Comparison of ENCODE assay signal across 9 mouse cellular contexts in genomic region chr5:113079783-113080182, GRCm38 (mm10). TPM values are rescaled to one million over a fixed set of nuclear protein-coding genes. Genes with fewer than 3 reads are reported as not detected.
DNase-seq lines count a peak whose midpoint lies in the region; ATAC-seq and TF ChIP-seq lines count a peak whose summit lies in the region.
"Had no signal": no experiment of that assay in that cellular context is flagged by ENCODE, and none has a peak within 500 bp of the region (broad histone marks: within the 10 kb centered on the region; RNA-seq: fewer than 3 reads in every experiment).

No protein-coding gene starts in this region.

- no peaks in the 10 kb centered on the region for H3K36me3 ChIP-seq in spleen, adult 2 months (ENCODE audit: control insufficient read depth, insufficient read depth, low read length)
- H3K36me3 ChIP-seq in forebrain, postnatal 0 days (ENCODE audit: insufficient read depth), result no peaks in the 10 kb centered on the region
- H3K36me3 ChIP-seq in limb, embryonic 13.5 days, result no peaks in the 10 kb centered on the region

- H3K4me1 ChIP-seq in cerebellum, adult 2 months (ENCODE audit: control insufficient read depth, insufficient read depth, low read length), result peaks cover 28% of the 10 kb centered on the region
- no peaks in the 10 kb centered on the region for H3K4me1 ChIP-seq in spleen, adult 2 months (ENCODE audit: control insufficient read depth, insufficient read depth, insufficient read length)
- H3K4me1 ChIP-seq in forebrain, postnatal 0 days (ENCODE audit: insufficient read depth), result no peaks in the 10 kb centered on the region
- no peaks in the 10 kb centered on the region for H3K4me1 ChIP-seq in limb, embryonic 13.5 days

- H3K9me3 ChIP-seq in forebrain, postnatal 0 days (ENCODE audit: low read length), result no peaks in the 10 kb centered on the region
- no peaks in the 10 kb centered on the region for H3K9me3 ChIP-seq in limb, embryonic 13.5 days

- peak; percentile 39 to 51 for DNase-seq in cerebellum, adult 2 months
- no peak for DNase-seq in spleen, adult 2 months (ENCODE audit: low read depth in 1 of 2, low spot score in 2 of 2)
- no peak for DNase-seq in spleen, adult 18-20 months
- DNase-seq in forebrain, postnatal 0 days, result peak; percentile 71
- peak; percentile 67 for DNase-seq in retina, postnatal 1 day
- DNase-seq in urinary bladder, postnatal 4 days (ENCODE audit: low spot score in 2 of 2), result no peak

- TF ChIP-seq CTCF in cerebellum, adult 2 months (IDR thresholded peaks at IDR 0.05; ENCODE audit: borderline replicate concordance, insufficient read depth, low read depth, low read length), result peak; percentile 65
- peak; percentile 23; the same call in 1 of the 2 replicates for TF ChIP-seq CTCF in spleen, adult 2 months (IDR thresholded peaks at IDR 0.05; ENCODE audit: extremely low read depth, insufficient read depth, insufficient read length, insufficient replicate concordance)
- peak; percentile 75 for TF ChIP-seq CTCF in forebrain, postnatal 0 days (IDR thresholded peaks at IDR 0.05; ENCODE audit: low read depth)

- peak overlapping the region; percentile 35 for H3K4me2 ChIP-seq in forebrain, postnatal 0 days (ENCODE audit: low read depth)
- H3K4me2 ChIP-seq in limb, embryonic 13.5 days (replicated peaks), result peak overlapping the region; percentile 48

- ATAC-seq in cerebellum, adult (ENCODE audit: insufficient number of reproducible peaks, low FRiP score, low TSS enrichment), result no peak
- no peak for ATAC-seq in forebrain, postnatal 0 days
- no peak for ATAC-seq in limb, embryonic 13.5 days (ENCODE audit: low FRiP score, low read depth)

- H3K4me3 ChIP-seq in cerebellum, adult 2 months (replicated peaks; ENCODE audit: insufficient read depth, low read depth, low read length), result no peak overlapping the region
- H3K4me3 ChIP-seq in spleen, adult 2 months (ENCODE audit: extremely low read depth, insufficient read depth, insufficient read length), result no peak overlapping the region
- no peak overlapping the region for H3K4me3 ChIP-seq in forebrain, postnatal 0 days (ENCODE audit: low read depth, low read length)
- H3K4me3 ChIP-seq in limb, embryonic 13.5 days, result peak overlapping the region; percentile 24

- no peak overlapping the region for H3K27ac ChIP-seq in cerebellum, adult 2 months (ENCODE audit: insufficient read depth, low read length)
- H3K27ac ChIP-seq in spleen, adult 2 months (ENCODE audit: insufficient read depth, low read length), result no peak overlapping the region
- no peak overlapping the region for H3K27ac ChIP-seq in forebrain, postnatal 0 days (ENCODE audit: low read depth, low read length)
- no peak overlapping the region for H3K27ac ChIP-seq in limb, embryonic 13.5 days

- 43% methylated on average over 21 of the region's 21 CpGs for WGBS in cerebellum, adult 2 months
- 34% methylated on average over 21 of the region's 21 CpGs for WGBS in spleen, adult 2 months
- 21% methylated on average over 21 of the region's 21 CpGs for WGBS in forebrain, postnatal 0 days
- 21% methylated on average over 21 of the region's 21 CpGs for WGBS in limb, embryonic 13.5 days

- no peaks in the 10 kb centered on the region for H3K27me3 ChIP-seq in cerebellum, adult 2 months (ENCODE audit: control insufficient read depth, insufficient read depth, low read length)
- no peaks in the 10 kb centered on the region for H3K27me3 ChIP-seq in spleen, adult 2 months (ENCODE audit: control insufficient read depth, insufficient read depth, low read length)
- H3K27me3 ChIP-seq in forebrain, postnatal 0 days (ENCODE audit: insufficient read depth, low read length), result no peaks in the 10 kb centered on the region
- no peaks in the 10 kb centered on the region for H3K27me3 ChIP-seq in limb, embryonic 13.5 days

- TF ChIP-seq POLR2A in cerebellum, adult 2 months (IDR thresholded peaks at IDR 0.05; ENCODE audit: borderline replicate concordance, insufficient read depth, low read length), result no peak
- no peak for TF ChIP-seq POLR2A in spleen, adult 2 months (IDR thresholded peaks at IDR 0.05; ENCODE audit: low read depth, low read length)

- no peak overlapping the region for H3K9ac ChIP-seq in forebrain, postnatal 0 days
- 0 out of 2 replicates have a peak overlapping the region, but pooled peaks have one; percentile 31 for H3K9ac ChIP-seq in limb, embryonic 13.5 days

RNA-seq across cellular contexts. Expression of gene Crybb3, which starts 1.6 kb away (rescaled TPM):
- 1.7 and 3.2 TPM in 2 replicates for polyA plus RNA-seq in cerebellum, adult 2 months (2012; rRNA removed)
- 1.7 and 2.7 TPM in 2 replicates for polyA plus RNA-seq in spleen, adult 2 months (2012; rRNA removed)
- 0.81 and 2.0 TPM in 2 replicates for total RNA-seq in forebrain, postnatal 0 days (2014; rRNA removed)
- 1.6 and 1.7 TPM in 2 replicates for polyA plus RNA-seq in forebrain, postnatal 0 days (2015; fragmentation: Nextera tagmentation; extraction: Ambion mirVana)
- polyA plus RNA-seq in limb, embryonic 13.5 days (2015; fragmentation: Nextera tagmentation; extraction: Ambion mirVana), result 0.89 and 1.6 TPM in 2 replicates

RNA-seq across cellular contexts. Expression of gene Crybb2, which starts 9.9 kb away (rescaled TPM):
- polyA plus RNA-seq in cerebellum, adult 2 months (2012; rRNA removed), result not detected in 2 replicates
- not detected in 2 replicates for polyA plus RNA-seq in spleen, adult 2 months (2012; rRNA removed)
- not detected in 2 replicates for total RNA-seq in forebrain, postnatal 0 days (2014; rRNA removed)
- polyA plus RNA-seq in forebrain, postnatal 0 days (2015; fragmentation: Nextera tagmentation; extraction: Ambion mirVana), result not detected in 2 replicates
- polyA plus RNA-seq in limb, embryonic 13.5 days (2015; fragmentation: Nextera tagmentation; extraction: Ambion mirVana), result not detected in 2 replicates
- total RNA-seq: heart, postnatal 10 days had no signal

Comparison
In these comparisons a context has a peak if more than half of its experiments do, and no peak if none do; other contexts are left out.
1. DNase-seq: peak in cerebellum, adult 2 months (2 of 2), forebrain, postnatal 0 days (single experiment) and retina, postnatal 1 day (single experiment); none in spleen, adult 2 months (0 of 2), spleen, adult 18-20 months (0 of 2) and urinary bladder, postnatal 4 days (0 of 2).
2. CTCF ChIP-seq: peak in every context shown above with its lines; median percentile 75 in forebrain, postnatal 0 days; 65 in cerebellum, adult 2 months; 23 in spleen, adult 2 months.